Mouse (Mus musculus) kidney, embryonic 16.5 days (tissue): Measurements from ENCODE around the gene Tprn. TPM values are rescaled to one million over a fixed set of nuclear protein-coding genes. Genes with fewer than 3 reads are reported as not detected.
"Not testable (repeated sequence)": the region's sequence is repeated elsewhere in the genome, so short reads cannot be mapped to it uniquely, and the experiment has no call there.

Source experiments
- ATAC-seq: fragments of 200-750 bp; cut with Nextera tagmentation; 2 replicates; pipeline ENCODE4 v1.8.0; 2017; ENCODE audit warnings: moderate TSS enrichment; ENCODE audit not compliant: low FRiP score, low TSS enrichment
- H3K27ac ChIP-seq: fragments of 300-500 bp; sonication (generic); 2 replicates; pipeline ENCODE4 v1.5.1; 2014; ENCODE audit warnings: low read length
- H3K27me3 ChIP-seq: fragments of 300-500 bp; sonication (generic); 2 replicates; pipeline ENCODE4 v1.6.1; 2014; ENCODE audit warnings: low read length, control low read depth, mixed read lengths; ENCODE audit not compliant: insufficient read depth
- H3K36me3 ChIP-seq: fragments of 300-500 bp; sonication (generic); 2 replicates; pipeline ENCODE4 v1.6.1; 2014; ENCODE audit warnings: low read length, control low read depth, mixed read lengths; ENCODE audit not compliant: insufficient read depth
- H3K4me1 ChIP-seq: fragments of 300-500 bp; sonication (generic); 2 replicates; pipeline ENCODE4 v1.6.1; 2014; ENCODE audit warnings: low read length, control low read depth, mixed read lengths; ENCODE audit not compliant: insufficient read depth
- H3K4me2 ChIP-seq: fragments of 300-500 bp; sonication (generic); replicated peaks from 2 replicates; pipeline ENCODE4 v1.6.1; 2014; ENCODE audit warnings: low read depth, low read length
- H3K4me3 ChIP-seq: fragments of 300-500 bp; sonication (generic); 2 replicates; pipeline ENCODE4 v1.5.1; 2014; ENCODE audit warnings: mild to moderate bottlenecking, low read length
- H3K9ac ChIP-seq: fragments of 300-500 bp; sonication (generic); replicated peaks from 2 replicates; pipeline ENCODE4 v1.6.1; 2014; ENCODE audit warnings: low read length
- H3K9me3 ChIP-seq: fragments of 300-500 bp; sonication (generic); 2 replicates; pipeline ENCODE4 v1.6.1; 2016; ENCODE audit warnings: low read length, control low read depth
- WGBS: fragments of 180-500 bp; shearing (Covaris S2); extraction: QIAGEN DNeasy Blood & Tissue Kit; methylation state at CpG from one replicate; pipeline ENCODE4 v1.1.7; 2014; 5-methylcytosine and 5-hydroxymethylcytosine counted together
- polyA plus RNA-seq: library from polyadenylated mRNA; unstranded; fragments of >200 nt; fragmentation: Nextera tagmentation; extraction: Ambion mirVana; gene quantifications from 2 replicates; pipeline ENCODE4 v1.2.1, GENCODE M21; 2015

Gene Tprn
- polyA plus RNA-seq, 1 experiment from 2014 or later, result 12.1 TPM

DNA sequence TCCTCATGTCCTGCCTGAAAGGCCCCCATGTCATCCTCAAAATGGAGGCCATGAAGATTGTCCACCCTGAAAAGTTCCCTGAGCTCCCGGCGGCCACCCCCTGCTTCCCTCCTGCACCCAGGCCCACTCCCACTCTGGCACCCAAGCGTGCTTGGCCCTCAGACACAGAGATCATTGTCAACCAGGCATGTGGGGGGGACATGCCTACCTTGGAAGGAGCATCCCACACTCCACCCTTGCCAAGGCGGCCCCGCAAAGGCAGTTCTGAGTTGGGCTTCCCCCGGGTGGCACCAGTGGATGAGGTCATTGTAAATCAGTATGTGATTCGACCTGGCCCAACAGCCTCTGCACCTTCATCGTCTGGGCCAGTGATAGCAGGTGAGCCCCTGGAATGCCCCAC is 19.1 kb upstream of the Tprn start:
- Histone ChIP-seq H3K36me3 (peaks cover 13% of the 10 kb centered on the region), H3K9ac (no peak overlapping the region), H3K4me3 (no peak overlapping the region), H3K4me2 (no peak overlapping the region), H3K9me3 (no peaks in the 10 kb centered on the region), H3K27me3 (peaks cover 20% of the 10 kb centered on the region), H3K27ac (no peak overlapping the region), H3K4me1 (peaks cover 26% of the 10 kb centered on the region)
- WGBS, result 82% methylated on average over 8 of the region's 8 CpGs
- ATAC-seq, result no peak

DNA sequence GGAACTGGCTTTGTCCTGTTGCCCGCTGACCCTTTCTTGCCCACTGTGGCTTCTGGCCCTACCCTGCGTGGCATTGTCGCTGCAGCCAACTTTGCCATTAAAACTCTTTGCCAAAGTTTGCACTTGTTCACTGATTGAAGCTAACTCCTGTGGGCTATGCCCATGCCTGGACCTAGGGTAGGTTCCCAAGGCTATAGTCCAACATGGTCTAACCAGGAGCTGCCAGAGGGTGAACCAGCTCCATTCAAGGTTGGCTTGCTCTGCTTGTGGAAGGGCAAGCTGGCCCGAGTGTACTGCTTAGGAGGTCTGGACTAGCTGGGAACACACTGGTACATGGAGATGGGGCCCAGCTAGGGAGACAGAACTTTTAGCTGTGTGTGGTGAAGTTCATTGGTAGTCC is 18.3 kb upstream of the Tprn start:
- Histone ChIP-seq H3K36me3 (peaks cover 19% of the 10 kb centered on the region), H3K9ac (no peak overlapping the region), H3K4me1 (peaks cover 26% of the 10 kb centered on the region), H3K4me3 (no peak overlapping the region), H3K27me3 (peaks cover 20% of the 10 kb centered on the region), H3K4me2 (no peak overlapping the region), H3K27ac (no peak overlapping the region), H3K9me3 (no peaks in the 10 kb centered on the region)
- ATAC-seq, result no peak
- 87% methylated on average over 4 of the region's 4 CpGs for WGBS

DNA sequence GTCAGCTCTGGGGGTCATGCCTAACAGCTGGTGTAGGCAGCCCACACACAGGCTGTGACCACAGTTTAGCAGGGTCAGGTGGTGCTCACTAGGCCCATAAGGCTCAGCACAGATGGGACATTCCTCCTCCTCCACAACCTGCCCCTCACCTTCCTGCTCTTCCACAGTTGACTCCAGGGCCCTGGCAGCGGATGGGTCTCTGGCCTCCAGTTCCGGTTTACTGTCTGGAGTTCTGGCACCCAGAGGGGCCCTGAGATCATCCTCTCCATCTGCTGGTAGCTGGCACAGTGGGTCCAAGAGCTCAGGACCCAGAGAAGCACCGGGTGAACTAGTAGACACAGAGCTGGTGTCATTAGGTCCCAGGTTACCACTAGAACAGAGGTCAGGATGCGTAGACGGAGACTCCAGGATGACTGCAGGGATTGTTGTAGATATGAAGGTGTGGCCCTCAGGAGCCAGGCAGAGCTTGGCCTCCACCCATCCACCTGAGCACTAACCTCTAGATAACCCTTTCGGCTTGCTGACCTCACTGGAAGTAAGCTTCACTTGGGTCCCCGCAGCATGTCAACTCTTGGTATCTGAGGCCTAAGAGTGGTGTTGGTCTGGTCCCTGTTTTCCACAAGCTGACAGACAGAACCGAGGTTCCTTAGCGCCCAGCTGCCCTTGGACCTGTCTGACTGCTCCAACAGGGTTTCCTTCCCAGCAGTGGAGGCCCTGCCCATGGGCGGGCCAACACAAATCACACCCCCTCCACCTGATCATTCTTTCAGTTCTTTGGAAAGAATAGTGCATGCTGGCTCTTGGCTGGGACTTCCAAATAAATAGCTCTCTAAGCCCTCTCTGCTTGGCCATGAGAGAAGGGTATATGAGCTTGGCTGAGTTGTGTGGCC is 16.0 kb upstream of the Tprn start, which contains the start of gene AL732309.1:
AL732309.1 (minus strand) TSS at position 681 of the 890 bp plus-strand sequence.
- no peak for ATAC-seq
- no peak within 1 kb of the TSS for H3K4me3 ChIP-seq
- H3K27me3 ChIP-seq, result peaks cover 17% of the 10 kb centered on the region
- H3K9ac ChIP-seq, result no peak within 1 kb of the TSS
- no peak within 1 kb of the TSS for H3K27ac ChIP-seq
- no peaks in the 10 kb centered on the region for H3K9me3 ChIP-seq
- 82% methylated on average over 10 of the region's 10 CpGs for WGBS
- H3K4me2 ChIP-seq, result no peak within 1 kb of the TSS
- peaks cover 15% of the 10 kb centered on the region for H3K4me1 ChIP-seq
- peaks cover 38% of the 10 kb centered on the region for H3K36me3 ChIP-seq

DNA sequence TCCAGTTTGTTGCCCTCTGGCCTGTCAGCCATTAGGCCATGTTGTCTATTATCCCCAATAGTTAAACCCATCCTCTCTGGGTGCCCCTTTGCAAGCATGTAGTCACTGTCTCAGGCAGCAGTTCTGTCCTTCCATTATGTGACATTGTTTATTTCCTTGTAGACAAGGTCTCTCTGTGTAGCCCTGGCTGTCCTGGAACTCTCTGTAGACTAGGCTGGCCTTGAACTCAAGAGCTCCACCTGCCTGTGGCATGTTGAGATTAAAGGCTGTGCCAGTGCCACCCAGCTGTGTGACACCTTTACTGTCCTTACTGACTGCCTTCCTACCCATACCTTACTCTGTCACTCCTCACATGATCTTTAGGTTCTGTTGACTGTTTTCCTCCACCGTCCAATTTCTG is 10.1 kb upstream of the Tprn start:
- peaks cover 17% of the 10 kb centered on the region for H3K4me1 ChIP-seq
- no peak overlapping the region for H3K4me3 ChIP-seq
- H3K27ac ChIP-seq, result no peak overlapping the region
- H3K4me2 ChIP-seq, result no peak overlapping the region
- no peaks in the 10 kb centered on the region for H3K9me3 ChIP-seq
- H3K36me3 ChIP-seq, result peaks cover 41% of the 10 kb centered on the region
- 82% methylated on average over 1 of the region's 1 CpGs for WGBS
- no peak for ATAC-seq
- no peak overlapping the region for H3K9ac ChIP-seq
- H3K27me3 ChIP-seq, result no peaks in the 10 kb centered on the region

DNA sequence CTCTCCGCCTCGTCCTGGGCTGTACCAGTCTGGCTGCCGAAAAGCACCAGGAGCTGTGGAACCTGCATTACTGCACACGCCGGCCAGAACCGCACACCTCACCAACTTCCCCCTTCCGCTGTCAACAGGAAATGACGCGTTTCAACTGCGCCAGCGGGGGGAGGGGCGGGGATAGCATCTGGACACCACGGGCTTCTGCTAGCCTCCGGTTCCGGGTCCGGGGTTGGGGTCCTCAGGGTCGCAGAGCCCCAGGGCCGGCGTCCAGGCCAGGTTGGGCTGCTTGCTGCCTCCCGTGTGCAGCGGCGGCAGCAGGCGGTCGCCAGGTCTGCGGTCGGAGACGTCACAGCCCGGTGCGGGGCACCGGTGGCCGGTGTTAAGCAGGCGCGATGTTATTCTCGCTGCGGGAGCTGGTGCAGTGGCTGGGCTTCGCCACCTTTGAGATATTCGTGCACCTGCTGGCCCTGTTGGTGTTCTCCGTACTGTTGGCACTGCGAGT is 7.1 kb upstream of the Tprn start, which contains the start of gene Tmem203:
Tmem203 (plus strand) TSS at position 156 of the 496 bp plus-strand sequence.
- H3K4me1 ChIP-seq, result peaks cover 17% of the 10 kb centered on the region
- H3K4me2 ChIP-seq, result peak within 1 kb of the TSS; percentile 99
- no peaks in the 10 kb centered on the region for H3K9me3 ChIP-seq
- 0% methylated on average over 39 of the region's 39 CpGs for WGBS
- no peaks in the 10 kb centered on the region for H3K27me3 ChIP-seq
- H3K27ac ChIP-seq, result peak within 1 kb of the TSS; percentile 76
- peak within 1 kb of the TSS; percentile 98 for H3K4me3 ChIP-seq
- peaks cover 18% of the 10 kb centered on the region for H3K36me3 ChIP-seq
- H3K9ac ChIP-seq, result peak within 1 kb of the TSS; percentile 93
- peak; percentile 89 for ATAC-seq

DNA sequence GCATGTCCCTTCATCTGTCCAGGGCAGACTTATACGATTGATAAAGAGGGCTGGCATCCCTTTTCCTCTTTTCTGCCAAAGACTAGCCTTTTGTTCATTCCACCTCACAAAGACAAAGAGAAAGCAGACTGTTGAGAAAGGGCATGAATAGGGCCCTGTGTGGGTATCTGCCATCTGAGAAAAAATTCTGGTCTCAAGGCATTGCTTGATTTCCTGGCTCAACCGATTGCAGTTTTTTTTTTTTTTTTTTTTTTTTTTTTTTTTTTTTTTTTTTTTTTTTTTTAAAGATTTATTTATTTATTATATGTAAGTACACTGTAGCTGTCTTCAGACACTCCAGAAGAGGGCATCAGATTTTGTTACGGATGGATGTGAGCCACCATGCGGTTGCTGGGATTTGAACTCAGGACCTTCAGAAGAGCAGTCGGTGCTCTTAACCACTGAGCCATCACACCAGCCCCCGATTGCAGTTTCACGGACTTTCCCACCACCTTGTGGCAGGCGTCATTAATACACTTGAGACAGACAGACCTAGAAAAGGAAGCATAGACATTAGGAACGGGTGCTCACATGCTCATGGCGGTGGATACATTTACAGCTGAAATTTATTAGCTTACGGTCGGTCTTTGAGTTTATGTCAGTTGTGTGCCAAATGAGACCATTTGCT is 5.8 kb upstream of the Tprn start:
- Histone ChIP-seq H3K4me2 (peak overlapping the region; percentile 99), H3K4me1 (peaks cover 17% of the 10 kb centered on the region), H3K4me3 (peak overlapping the region; percentile 98), H3K9ac (peak overlapping the region; percentile 93)
- H3K27me3 ChIP-seq, H3K27ac ChIP-seq, ATAC-seq, H3K9me3 ChIP-seq, H3K36me3 ChIP-seq: not testable (repeated sequence)
- 53% methylated on average over 10 of the region's 12 CpGs for WGBS

DNA sequence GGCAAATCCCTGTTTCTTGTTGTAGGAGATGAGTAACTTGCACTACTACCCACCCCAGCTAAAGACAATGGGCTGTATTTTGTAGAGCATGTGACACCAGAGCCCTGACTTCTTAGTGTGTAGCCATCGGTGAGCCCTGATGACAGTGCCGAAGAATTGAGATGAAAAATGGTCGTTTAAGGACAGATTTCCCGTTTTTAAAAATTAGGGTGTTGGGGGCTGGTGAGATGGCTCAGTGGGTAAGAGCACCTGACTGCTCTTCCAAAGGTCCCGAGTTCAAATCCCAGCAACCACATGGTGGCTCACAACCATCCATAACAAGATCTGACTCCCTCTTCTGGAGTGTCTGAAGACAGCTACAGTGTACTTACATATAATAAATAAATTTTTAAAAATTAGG is 5.2 kb upstream of the Tprn start:
- not testable (repeated sequence) for H3K4me3 ChIP-seq, H3K27ac ChIP-seq, H3K9ac ChIP-seq, H3K27me3 ChIP-seq, ATAC-seq, H3K4me2 ChIP-seq, H3K9me3 ChIP-seq, H3K36me3 ChIP-seq
- H3K4me1 ChIP-seq, result peaks cover 17% of the 10 kb centered on the region
- WGBS, result 90% methylated on average over 5 of the region's 5 CpGs

DNA sequence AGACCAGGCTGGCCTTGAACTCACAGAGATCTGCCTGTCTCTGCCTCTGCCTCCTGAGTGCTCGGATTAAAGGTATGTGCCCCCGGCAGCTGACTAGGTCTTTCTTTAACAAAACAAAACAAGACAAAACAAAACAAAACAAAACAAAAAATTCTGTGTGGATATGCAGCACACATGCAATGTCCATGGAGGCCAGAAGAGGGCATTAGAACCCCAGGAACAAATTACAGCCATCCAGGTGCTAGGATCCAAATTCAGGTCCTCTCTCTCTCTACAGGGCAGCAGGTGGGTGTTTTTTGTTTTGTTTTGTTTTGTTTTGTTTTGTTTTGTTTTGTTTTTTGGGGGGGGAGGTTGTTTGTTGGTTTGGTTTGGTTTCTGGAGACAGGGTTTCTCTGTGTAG is 3.5 kb upstream of the Tprn start:
- Histone ChIP-seq H3K4me1 (peaks cover 22% of the 10 kb centered on the region), H3K9me3 (no peaks in the 10 kb centered on the region), H3K9ac (no peak overlapping the region), H3K27me3 (no peaks in the 10 kb centered on the region), H3K27ac (no peak overlapping the region), H3K4me3 (no peak overlapping the region), H3K4me2 (no peak overlapping the region), H3K36me3 (no peaks in the 10 kb centered on the region)
- no peak for ATAC-seq
- 61% methylated on average over 2 of the region's 2 CpGs for WGBS

DNA sequence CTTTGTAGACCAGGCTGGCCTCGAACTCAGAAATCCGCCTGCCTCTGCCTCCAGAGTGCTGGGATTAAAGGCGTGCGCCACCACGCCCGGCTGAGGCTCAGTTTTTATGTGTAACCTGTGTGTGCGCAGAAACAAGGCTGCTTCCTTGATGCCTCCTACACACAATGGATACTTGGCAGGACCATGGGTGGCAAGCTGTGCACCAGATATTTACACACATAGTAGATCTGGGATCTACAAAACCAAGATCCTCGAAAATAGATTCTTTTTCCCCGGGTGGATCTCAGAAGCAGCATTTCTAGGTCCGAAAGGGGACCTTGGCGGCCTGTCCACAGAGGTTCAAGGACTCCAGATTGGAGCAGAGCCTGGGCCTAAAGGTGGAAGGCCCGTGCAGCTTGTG is 548 bp upstream of the Tprn start:
- 48% methylated on average over 12 of the region's 12 CpGs for WGBS
- Histone ChIP-seq H3K27me3 (no peaks in the 10 kb centered on the region), H3K4me3 (peak overlapping the region; percentile 88), H3K36me3 (no peaks in the 10 kb centered on the region), H3K4me1 (peaks cover 30% of the 10 kb centered on the region), H3K9ac (peak overlapping the region; percentile 70), H3K4me2 (peak overlapping the region; percentile 99), H3K9me3 (no peaks in the 10 kb centered on the region), H3K27ac (peak overlapping the region; percentile 75)
- ATAC-seq, result peak; percentile 39; the same call in 1 of the 2 replicates
